Mouse (Mus musculus) CH12.LX (cell line): ENCODE data around the gene Tut7. TPM values are rescaled to one million over a fixed set of nuclear protein-coding genes. Genes with fewer than 3 reads are reported as not detected.

Experiments used
- DNase-seq: peaks from one replicate; pipeline ENCODE4 v3.0.0-alpha.2; 2013; ENCODE audit errors: extremely low read depth
- H3K27ac ChIP-seq: 2 replicates; pipeline ENCODE4 v1.5.1; 2012; ENCODE audit warnings: low read depth, mild to moderate bottlenecking, control low read depth, moderate library complexity; ENCODE audit not compliant: insufficient read depth
- H3K27me3 ChIP-seq: replicated peaks from 2 replicates; pipeline ENCODE3; 2012; ENCODE audit warnings: inconsistent platforms
- H3K36me3 ChIP-seq, 2 experiments: replicated peaks in 1 of 2; 2 replicates each; pipeline versions ENCODE3 to v1.6.1; 2012; ENCODE audit warnings: inconsistent platforms in 1 of 2, low read length in 1 of 2, mild to moderate bottlenecking in 1 of 2, mixed read lengths in 1 of 2, moderate library complexity in 1 of 2; ENCODE audit not compliant: control insufficient read depth in 1 of 2, insufficient read depth in 1 of 2
- H3K4me1 ChIP-seq, 2 experiments: 2 replicates each; pipeline ENCODE4 v1.6.1; 2012; ENCODE audit warnings: inconsistent platforms in 1 of 2, moderate library complexity in 1 of 2; ENCODE audit not compliant: insufficient read depth in 2 of 2, control insufficient read depth in 1 of 2
- H3K4me2 ChIP-seq: 2 replicates; pipeline ENCODE4 v1.6.1; 2012; ENCODE audit warnings: low read depth, mild to moderate bottlenecking, control low read depth; ENCODE audit not compliant: poor library complexity, insufficient read depth, severe bottlenecking
- H3K4me3 ChIP-seq, 3 experiments: fragments of 150-350 bp in 1 of 3; sonication (generic) in 1 of 3; replicated peaks in 1 of 3; 2 replicates each; pipeline versions ENCODE3 to v1.5.1; 2011 to 2012; ENCODE audit warnings: low read depth in 2 of 3, low read length in 2 of 3, mild to moderate bottlenecking in 2 of 3, moderate library complexity in 2 of 3, control low read depth in 1 of 3, improper control_type of control experiment in 1 of 3, inconsistent platforms in 1 of 3, mixed read lengths in 1 of 3; ENCODE audit not compliant: poor library complexity in 1 of 3
- H3K79me2 ChIP-seq: replicated peaks from 2 replicates; pipeline ENCODE4 v1.6.1; 2012; ENCODE audit warnings: mild to moderate bottlenecking, moderate library complexity; ENCODE audit not compliant: control insufficient read depth, poor library complexity, insufficient read depth, severe bottlenecking; ENCODE audit errors: extremely low read depth
- H3K9ac ChIP-seq: 2 replicates; pipeline ENCODE4 v1.6.1; 2012; ENCODE audit warnings: low read depth, mild to moderate bottlenecking, control low read depth, moderate library complexity; ENCODE audit not compliant: insufficient read depth
- H3K9me3 ChIP-seq: replicated peaks from 2 replicates; pipeline ENCODE3; 2012; ENCODE audit warnings: low read length, inconsistent platforms, mixed read lengths
- BHLHE40 ChIP-seq: IDR thresholded peaks from 2 replicates; pipeline ENCODE4 v1.6.1; 2011; ENCODE audit warnings: mild to moderate bottlenecking, low read depth, low read length, improper control_type of control experiment
- CTCF ChIP-seq, 2 experiments: IDR thresholded peaks in 1 of 2; conservative IDR thresholded peaks in 1 of 2; 2 replicates each; pipeline ENCODE4 v1.5.1; 2011 to 2012; ENCODE audit warnings: low read depth in 2 of 2, low read length in 2 of 2, improper control_type of control experiment in 1 of 2, inconsistent platforms in 1 of 2, mild to moderate bottlenecking in 1 of 2, moderate library complexity in 1 of 2
- E2F4 ChIP-seq: IDR thresholded peaks from 2 replicates; pipeline ENCODE4 v1.6.1; 2011; ENCODE audit warnings: low read depth, low read length, improper control_type of control experiment; ENCODE audit not compliant: insufficient replicate concordance
- EP300 ChIP-seq: IDR thresholded peaks from 2 replicates; pipeline ENCODE4 v1.6.1; 2011; ENCODE audit warnings: low read length, improper control_type of control experiment
- JUN ChIP-seq: IDR thresholded peaks from 2 replicates; pipeline ENCODE4 v1.6.1; 2011; ENCODE audit warnings: low read depth, mild to moderate bottlenecking, low read length, improper control_type of control experiment, moderate library complexity; ENCODE audit not compliant: insufficient read depth
- MAZ ChIP-seq: IDR thresholded peaks from 2 replicates; pipeline ENCODE4 v1.6.1; 2012; ENCODE audit warnings: low read depth, mild to moderate bottlenecking, inconsistent platforms, low read length, improper control_type of control experiment, moderate library complexity
- MXI1 ChIP-seq: IDR thresholded peaks from 2 replicates; pipeline ENCODE4 v1.6.1; 2011; ENCODE audit warnings: mild to moderate bottlenecking, low read depth, low read length, improper control_type of control experiment
- POLR2A ChIP-seq: IDR thresholded peaks from 2 replicates; pipeline ENCODE4 v1.6.1; 2011; ENCODE audit warnings: low read depth, mild to moderate bottlenecking, improper control_type of control experiment, low read length
- POLR2AphosphoS2 ChIP-seq: IDR thresholded peaks from 2 replicates; pipeline ENCODE4 v1.6.1; 2011; ENCODE audit warnings: low read depth, low read length, improper control_type of control experiment
- RCOR1 ChIP-seq: conservative IDR thresholded peaks from 2 replicates; pipeline ENCODE4 v1.6.1; 2012; ENCODE audit warnings: low read depth, mild to moderate bottlenecking, inconsistent platforms, low read length, improper control_type of control experiment
- SMC3 ChIP-seq: IDR thresholded peaks from 2 replicates; pipeline ENCODE4 v1.6.1; 2011; ENCODE audit warnings: low read depth, low read length, improper control_type of control experiment
- TCF12 ChIP-seq: IDR thresholded peaks from 2 replicates; pipeline ENCODE4 v1.6.1; 2014; ENCODE audit warnings: low read depth, mild to moderate bottlenecking, inconsistent platforms, low read length, improper control_type of control experiment
- ZMIZ1 ChIP-seq: IDR thresholded peaks from 2 replicates; pipeline ENCODE4 v1.6.1; 2012; ENCODE audit warnings: low read depth, mild to moderate bottlenecking, inconsistent platforms, low read length, improper control_type of control experiment
- dilution Hi-C: fragments of 300-500 bp; cut with MboI; formaldehyde crosslinking; loops from 2 replicates; pipeline ENCODE4 v1.14.3; 2020; ENCODE audit warnings: low sequenced_read_pairs; ENCODE audit not compliant: extremely low pct_unique_long_range_greater_than_20kb, extremely low pct_ligation_motif_present
- in situ Hi-C: fragments of 300-500 bp; cut with MboI; formaldehyde crosslinking; loops from 3 replicates; pipeline ENCODE4 v1.14.3; 2019; ENCODE audit warnings: low sequenced_read_pairs, low pct_ligation_motif_present, low pct_unique_long_range_greater_than_20kb, mixed read lengths
- polyA plus RNA-seq: library from polyadenylated mRNA; unstranded; fragments of >175 nt; gene quantifications from 2 replicates; pipeline ENCODE4 v1.2.1, GENCODE M21; 2012; ENCODE audit warnings: low read depth; ENCODE audit not compliant: insufficient read length
- total RNA-seq, 2 experiments: library from RNA; depleted of rRNA; stranded (reverse); fragments of 300-350 nt in 1 of 2; fragments of >200 nt in 1 of 2; gene quantifications; 2 replicates each; pipeline ENCODE4 v1.2.3; 2012 to 2014

Gene Tut7
- total and polyA plus RNA-seq, 3 experiments: 14.3 to 21.6 (median 17.9) TPM

DNA sequence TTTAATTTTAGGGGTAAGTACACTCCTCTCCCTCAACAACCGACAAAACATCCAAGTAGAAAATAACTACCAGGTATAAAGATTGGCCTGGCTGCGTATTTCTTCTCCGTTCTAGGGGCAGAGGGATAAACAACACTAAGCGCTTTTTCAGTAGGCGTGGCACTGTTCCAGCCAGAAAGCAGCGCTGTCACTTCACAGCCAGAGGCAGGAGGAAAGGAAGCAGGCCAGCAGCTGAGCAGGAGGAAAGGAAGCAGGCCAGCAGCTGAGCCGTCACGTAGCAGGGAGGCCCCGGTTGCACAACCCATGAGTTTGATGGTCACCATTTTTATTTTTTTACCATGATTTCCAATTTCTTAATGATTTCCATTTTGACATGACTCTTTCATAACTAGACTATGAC is 51.7 kb downstream of the Tut7 start:
- peak overlapping the region; percentile 93; the same call in 1 of the 2 replicates for H3K9ac ChIP-seq
- no peak for DNase-seq
- peaks cover 9 to 32% of the 10 kb centered on the region in 2 experiments; a peak in 3 of 4 replicates for H3K4me1 ChIP-seq
- H3K9me3 ChIP-seq: no peaks in the 10 kb centered on the region
- dilution Hi-C loops (no loop called here), in situ Hi-C loops (no loop called here)
- no peak overlapping the region for H3K4me3 ChIP-seq
- peaks cover 24 to 55% of the 10 kb centered on the region in 2 experiments for H3K36me3 ChIP-seq
- no peaks in the 10 kb centered on the region for H3K27me3 ChIP-seq
- H3K27ac ChIP-seq: no peak overlapping the region
- TF ChIP-seq SMC3: no peak
- peaks cover 27% of the 10 kb centered on the region for H3K79me2 ChIP-seq
- H3K4me2 ChIP-seq: 0 out of 2 replicates have a peak overlapping the region, but pooled peaks have one; percentile 82

- dilution Hi-C loops: no loop called here
- H3K27me3 ChIP-seq: no peaks in the 10 kb centered on the region
Measured at GRCm38 (mm10) chr13:59770847-59771246, 52.1 kb downstream of the Tut7 start.

GRCm38 (mm10) chr13:59770164-59770562 is 52.8 kb downstream of the Tut7 start:
- Histone ChIP-seq H3K4me1 (peaks cover 9 to 32% of the 10 kb centered on the region in 2 experiments; a peak in 3 of 4 replicates), H3K4me3 (peak overlapping the region; percentile 93 to 99 (median 94)), H3K27ac (peak overlapping the region; percentile 91)
- dilution Hi-C loops: no loop called here
- DNase-seq: peak; percentile 90
- peak; percentile 15; the same call in 1 of the 2 replicates for TF ChIP-seq POLR2A
- TF ChIP-seq MXI1: no peak; the same call in none of the 2 replicates
- peak; percentile 5; the same call in 1 of the 2 replicates for TF ChIP-seq POLR2AphosphoS2
- TF ChIP-seq TCF12: peak; percentile 1; the same call in 1 of the 2 replicates
- no peak for TF ChIP-seq RCOR1
- peak in 1 of 2 experiments; percentile 42; a peak in 2 of 4 replicates for TF ChIP-seq CTCF (conservative IDR thresholded peaks at IDR 0.05 in 1 of 2, IDR thresholded peaks at IDR 0.05 in 1 of 2; ENCODE audit: low read depth in 2 of 2, low read length in 2 of 2)
- no peak for TF ChIP-seq E2F4
- no peak for TF ChIP-seq MAZ
- TF ChIP-seq EP300: no peak
- peak; percentile 65 for TF ChIP-seq BHLHE40
- TF ChIP-seq, all 38 proteins: peak for 5
- Histone ChIP-seq H3K79me2 (peaks cover 27% of the 10 kb centered on the region), H3K27me3 (no peaks in the 10 kb centered on the region), H3K36me3 (peaks cover 19 to 51% of the 10 kb centered on the region in 2 experiments), H3K9ac (peak overlapping the region; percentile 93), H3K9me3 (no peaks in the 10 kb centered on the region), H3K4me2 (peak overlapping the region; percentile 82; the same call in 1 of the 2 replicates)
- in situ Hi-C loops: no loop called here

More at GRCm38 (mm10) chr13:59770847-59771246, 52.1 kb downstream of the Tut7 start:
- Histone ChIP-seq H3K36me3 (peaks cover 22 to 54% of the 10 kb centered on the region in 2 experiments), H3K4me3 (peak overlapping the region in 2 of 3 experiments; percentile 94 to 99), H3K27ac (no peak overlapping the region), H3K4me2 (peak overlapping the region; percentile 82; the same call in 1 of the 2 replicates), H3K9me3 (no peaks in the 10 kb centered on the region), H3K79me2 (peaks cover 27% of the 10 kb centered on the region), H3K9ac (peak overlapping the region; percentile 93), H3K4me1 (peaks cover 9 to 32% of the 10 kb centered on the region in 2 experiments; a peak in 3 of 4 replicates)
- in situ Hi-C loops: no loop called here
- TF ChIP-seq ZMIZ1: no peak
- TF ChIP-seq BHLHE40: no peak
- no peak for TF ChIP-seq JUN
- TF ChIP-seq EP300: 0 out of 2 replicates have a peak, but pooled peaks have one; percentile 2
- no peak for DNase-seq
